Mouse (Mus musculus) forebrain, embryonic 11.5 days (tissue): ENCODE measurements at regions not wholly inside any gene's neighbourhood (a gene's known extent, or its start where the extent isn't known, plus 50 kb on each side); places are given as distances from the start of the nearest gene placed in this dataset.

ENCODE experiments used
- ATAC-seq: fragments of 200-750 bp; cut with Nextera tagmentation; replicated peaks from 2 replicates; pipeline ENCODE4 v1.8.0; 2017; ENCODE audit warnings: moderate TSS enrichment; ENCODE audit not compliant: low FRiP score
- DNase-seq: peaks from one replicate; pipeline ENCODE4 v3.0.0-alpha.2; 2017; ENCODE audit warnings: low spot score
- H3K27ac ChIP-seq: fragments of 300-500 bp; sonication (generic); 2 replicates; pipeline ENCODE4 v1.5.1; 2014; ENCODE audit warnings: low read depth, low read length
- H3K27me3 ChIP-seq: fragments of 300-500 bp; sonication (generic); 2 replicates; pipeline ENCODE4 v1.6.1; 2014; ENCODE audit warnings: mild to moderate bottlenecking, low read length, mixed read lengths; ENCODE audit not compliant: control insufficient read depth, insufficient read depth
- H3K36me3 ChIP-seq: fragments of 300-500 bp; sonication (generic); 2 replicates; pipeline ENCODE4 v1.6.1; 2014; ENCODE audit warnings: mild to moderate bottlenecking, low read length, moderate library complexity, mixed read lengths; ENCODE audit not compliant: control insufficient read depth, insufficient read depth
- H3K4me1 ChIP-seq: fragments of 300-500 bp; sonication (generic); replicated peaks from 2 replicates; pipeline ENCODE4 v1.6.1; 2014; ENCODE audit warnings: low read length, mixed read lengths; ENCODE audit not compliant: control insufficient read depth, insufficient read depth
- H3K4me2 ChIP-seq: fragments of 300-500 bp; sonication (generic); 2 replicates; pipeline ENCODE4 v1.6.1; 2014; ENCODE audit warnings: low read depth, mild to moderate bottlenecking, low read length, moderate library complexity, mixed read lengths; ENCODE audit not compliant: severe bottlenecking
- H3K4me3 ChIP-seq: fragments of 300-500 bp; sonication (generic); 2 replicates; pipeline ENCODE4 v1.5.1; 2014; ENCODE audit warnings: low read depth, low read length
- H3K9ac ChIP-seq: fragments of 300-500 bp; sonication (generic); 2 replicates; pipeline ENCODE4 v1.6.1; 2014; ENCODE audit warnings: low read length
- H3K9me3 ChIP-seq: fragments of 300-500 bp; sonication (generic); 2 replicates; pipeline ENCODE4 v1.6.1; 2016; ENCODE audit warnings: low read length, mixed read lengths; ENCODE audit not compliant: control insufficient read depth
- whole genome bisulfite sequencing: fragments of 180-500 bp; shearing (Covaris S2); extraction: QIAGEN DNeasy Blood & Tissue Kit; methylation state at CpG from one replicate; pipeline ENCODE4 v1.1.7; 2014; 5-methylcytosine and 5-hydroxymethylcytosine counted together

DNA sequence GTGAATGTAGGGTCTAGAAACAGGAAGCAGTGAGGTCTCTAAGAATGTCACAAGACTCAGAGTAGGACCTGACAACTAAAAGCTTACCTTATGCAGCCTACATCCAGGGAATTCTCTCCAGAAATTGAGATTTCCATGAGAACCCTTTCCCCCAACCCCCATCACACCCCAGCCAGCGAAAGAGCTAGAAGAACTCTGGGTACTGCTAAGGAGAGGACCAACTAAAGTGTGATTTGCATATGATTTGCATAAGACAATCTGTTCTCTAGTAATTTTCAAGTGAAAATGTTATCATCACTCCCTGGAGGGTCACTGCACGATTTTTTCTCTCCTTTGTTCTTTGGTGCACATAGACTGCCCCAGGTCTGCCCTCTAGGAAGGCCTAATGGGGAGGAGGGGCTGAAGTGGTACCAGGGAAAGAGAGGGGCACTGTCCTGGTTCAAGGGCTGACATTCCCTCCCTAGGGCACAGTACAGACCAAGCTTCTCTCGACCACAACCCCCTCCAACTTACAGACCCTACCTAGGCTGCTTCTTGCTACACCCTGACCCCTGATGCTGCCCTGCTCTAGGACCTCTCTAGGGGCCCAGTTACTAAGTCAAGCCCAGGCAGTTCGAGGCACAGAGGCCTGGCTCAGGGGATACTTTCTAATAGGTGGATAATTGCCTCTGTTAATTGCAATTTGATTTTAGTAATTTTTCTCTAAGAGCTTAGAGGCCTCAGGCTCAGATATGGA is 77.4 kb upstream of the Pja1 start:
- Histone ChIP-seq H3K4me1 (peaks cover 5% of the 10 kb centered on the region; the same call in 1 of the 2 replicates), H3K4me2 (no peak overlapping the region), H3K9me3 (no peaks in the 10 kb centered on the region), H3K9ac (no peak overlapping the region), H3K27ac (no peak overlapping the region), H3K36me3 (no peaks in the 10 kb centered on the region), H3K4me3 (no peak overlapping the region), H3K27me3 (peaks cover 25% of the 10 kb centered on the region)
- 56% methylated on average over 4 of the region's 4 CpGs for WGBS
- DNase-seq: no peak
- no peak for ATAC-seq

DNA sequence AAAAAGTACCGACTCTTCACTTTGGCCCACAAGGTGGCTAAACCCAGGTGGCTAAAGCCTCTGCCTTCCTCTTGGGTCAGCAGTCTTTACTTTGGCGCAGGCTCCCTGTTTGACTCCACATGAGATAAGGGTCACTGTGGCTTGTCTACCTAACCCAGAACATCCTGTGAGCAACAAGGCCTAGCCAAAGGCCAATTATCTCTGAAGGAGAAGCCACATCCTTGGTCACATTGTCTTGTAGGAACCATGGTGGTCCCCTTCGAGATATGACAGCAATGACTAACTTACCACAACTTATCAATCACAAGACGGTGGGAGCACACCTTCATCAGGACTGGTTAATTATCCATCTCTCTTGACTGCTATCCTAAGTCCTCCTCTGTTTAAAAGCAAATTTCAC is 73.3 kb upstream of the Pja1 start:
- DNase-seq (no peak), ATAC-seq (no peak)
- Histone ChIP-seq H3K4me2 (no peak overlapping the region), H3K4me1 (0 out of 2 replicates have a peak, but pooled peaks cover 2% of the 10 kb centered on the region), H3K9me3 (no peaks in the 10 kb centered on the region), H3K27me3 (peaks cover 9% of the 10 kb centered on the region), H3K36me3 (no peaks in the 10 kb centered on the region), H3K4me3 (no peak overlapping the region), H3K9ac (no peak overlapping the region), H3K27ac (no peak overlapping the region)
- WGBS: 89% methylated on average over 4 of the region's 4 CpGs

DNA sequence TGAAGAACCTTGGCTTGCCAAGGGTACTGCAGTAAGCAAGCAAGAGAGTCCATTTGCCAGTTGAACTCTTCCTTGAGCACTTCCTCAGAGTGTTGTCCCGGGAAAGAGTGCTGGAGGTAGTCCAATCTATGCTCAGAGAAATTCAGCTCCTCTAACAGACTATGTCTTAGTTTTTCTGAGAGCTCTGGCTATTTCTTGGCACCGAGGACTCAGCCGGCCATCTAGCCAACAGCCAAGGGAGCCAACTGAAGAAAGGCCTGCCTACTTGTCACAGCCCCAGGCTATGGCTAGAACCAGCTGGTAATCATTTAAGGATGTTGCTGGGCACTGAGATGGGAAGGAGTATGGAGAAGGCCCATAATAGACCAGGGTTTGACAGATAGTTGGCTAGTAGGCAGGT is 70.8 kb upstream of the Pja1 start:
- Histone ChIP-seq H3K9ac (no peak overlapping the region), H3K27ac (no peak overlapping the region), H3K27me3 (peaks cover 5% of the 10 kb centered on the region), H3K4me2 (no peak overlapping the region), H3K4me1 (0 out of 2 replicates have a peak, but pooled peaks cover 2% of the 10 kb centered on the region), H3K9me3 (no peaks in the 10 kb centered on the region), H3K4me3 (no peak overlapping the region), H3K36me3 (no peaks in the 10 kb centered on the region)
- ATAC-seq: no peak
- no peak for DNase-seq
- 92% methylated on average over 3 of the region's 3 CpGs for WGBS

DNA sequence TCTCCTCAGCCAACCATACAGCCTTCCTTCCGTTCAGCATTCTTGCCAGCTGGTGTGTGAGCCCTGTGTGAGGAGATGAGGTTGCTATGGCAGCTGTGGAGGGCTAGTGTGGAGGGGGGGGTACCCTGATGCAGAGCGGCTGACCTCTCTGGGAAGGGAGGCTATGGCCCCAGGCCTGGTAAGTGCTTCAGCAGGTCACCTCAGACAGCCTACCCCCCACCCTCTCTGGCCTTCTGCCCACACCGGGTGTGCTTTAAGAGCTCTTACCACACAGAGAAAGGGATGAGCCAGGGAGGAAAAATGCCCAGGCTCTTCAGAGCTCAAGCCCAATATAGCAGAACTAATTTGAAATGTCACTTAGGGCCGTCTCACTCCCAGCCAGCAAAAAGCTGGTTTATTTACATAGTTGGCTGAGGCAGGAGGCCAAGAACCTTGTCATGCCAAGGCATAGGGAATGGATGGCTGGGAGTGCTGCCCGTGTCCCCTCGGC is 69.1 kb upstream of the Pja1 start:
- no peak overlapping the region for H3K4me2 ChIP-seq
- no peak overlapping the region for H3K27ac ChIP-seq
- peaks cover 12% of the 10 kb centered on the region for H3K27me3 ChIP-seq
- ATAC-seq: peak; percentile 24; the same call in 1 of the 2 replicates
- H3K4me3 ChIP-seq: no peak overlapping the region
- no peaks in the 10 kb centered on the region for H3K36me3 ChIP-seq
- H3K9me3 ChIP-seq: no peaks in the 10 kb centered on the region
- H3K9ac ChIP-seq: no peak overlapping the region
- 57% methylated on average over 6 of the region's 6 CpGs for WGBS
- DNase-seq: no peak
- H3K4me1 ChIP-seq: 0 out of 2 replicates have a peak, but pooled peaks cover 2% of the 10 kb centered on the region

DNA sequence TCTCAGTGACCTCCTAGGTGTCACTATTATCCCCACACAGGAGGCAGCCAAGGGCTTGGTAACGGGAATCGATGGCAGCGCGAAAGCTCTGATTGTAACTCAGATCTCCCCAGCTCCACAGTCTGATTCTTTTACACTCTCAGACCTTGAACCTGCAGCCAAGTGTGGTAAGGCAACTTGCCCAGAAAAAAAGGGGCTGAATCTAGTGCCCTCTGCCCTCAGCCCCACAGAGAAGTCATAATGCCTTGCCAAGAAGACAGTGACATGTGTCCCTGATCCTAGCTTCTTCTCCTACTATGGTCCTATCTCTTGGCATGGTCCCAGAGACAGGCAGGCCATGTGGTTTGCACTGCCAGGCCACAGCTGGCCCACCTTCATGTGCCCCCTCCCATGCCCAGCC is 68.6 kb upstream of the Pja1 start:
- Histone ChIP-seq H3K9ac (no peak overlapping the region), H3K4me2 (no peak overlapping the region), H3K27me3 (peaks cover 14% of the 10 kb centered on the region), H3K4me1 (0 out of 2 replicates have a peak, but pooled peaks cover 2% of the 10 kb centered on the region), H3K9me3 (no peaks in the 10 kb centered on the region), H3K36me3 (no peaks in the 10 kb centered on the region), H3K4me3 (no peak overlapping the region), H3K27ac (no peak overlapping the region)
- no peak for ATAC-seq
- WGBS: 90% methylated on average over 4 of the region's 4 CpGs
- no peak for DNase-seq

DNA sequence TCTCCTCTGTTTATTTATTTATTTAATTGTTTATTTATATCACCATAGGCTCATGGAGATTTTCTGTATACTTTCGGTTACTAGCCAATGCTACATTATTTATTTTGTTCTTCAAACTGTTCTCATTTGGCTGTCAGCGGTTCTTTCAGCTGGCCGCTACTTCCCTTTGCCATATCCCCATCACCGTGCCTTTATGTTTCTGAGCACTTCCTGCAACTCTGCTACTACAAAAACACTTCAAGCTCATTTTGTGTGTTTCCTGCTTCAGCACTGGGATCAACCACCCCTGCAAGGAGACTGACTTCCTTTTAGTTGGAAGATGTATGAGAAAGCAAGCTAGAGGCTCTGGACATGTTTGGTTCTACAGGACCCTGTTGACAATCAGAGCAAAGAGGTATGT is 66.7 kb upstream of the Pja1 start:
- no peaks in the 10 kb centered on the region for H3K9me3 ChIP-seq
- H3K4me1 ChIP-seq: 0 out of 2 replicates have a peak, but pooled peaks cover 2% of the 10 kb centered on the region
- H3K9ac ChIP-seq: no peak overlapping the region
- WGBS: 86% methylated on average over 4 of the region's 4 CpGs
- no peaks in the 10 kb centered on the region for H3K36me3 ChIP-seq
- H3K27me3 ChIP-seq: peaks cover 22% of the 10 kb centered on the region
- no peak overlapping the region for H3K4me2 ChIP-seq
- H3K4me3 ChIP-seq: no peak overlapping the region
- DNase-seq (no peak), ATAC-seq (no peak)
- H3K27ac ChIP-seq: no peak overlapping the region

DNA sequence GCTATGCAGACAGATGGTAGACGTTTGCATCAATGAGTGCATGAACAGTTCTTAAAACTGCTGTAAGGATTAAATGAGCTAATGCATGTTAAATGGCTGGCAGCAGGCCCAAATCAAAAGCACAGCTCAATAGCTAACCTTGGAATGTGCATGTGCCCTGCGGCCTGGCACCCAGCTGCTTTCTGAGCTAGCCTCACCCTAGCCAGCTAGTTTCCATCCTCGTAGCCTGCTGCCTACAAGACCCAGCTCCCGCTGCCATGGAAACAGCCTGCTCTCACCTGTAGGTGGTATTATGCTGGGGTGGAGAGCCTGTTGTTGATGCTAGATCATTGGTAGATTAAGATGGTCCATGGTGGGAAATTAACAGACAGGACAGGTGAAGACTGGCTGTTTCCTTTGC is 63.8 kb upstream of the Pja1 start:
- no peaks in the 10 kb centered on the region for H3K36me3 ChIP-seq
- no peak for DNase-seq

DNA sequence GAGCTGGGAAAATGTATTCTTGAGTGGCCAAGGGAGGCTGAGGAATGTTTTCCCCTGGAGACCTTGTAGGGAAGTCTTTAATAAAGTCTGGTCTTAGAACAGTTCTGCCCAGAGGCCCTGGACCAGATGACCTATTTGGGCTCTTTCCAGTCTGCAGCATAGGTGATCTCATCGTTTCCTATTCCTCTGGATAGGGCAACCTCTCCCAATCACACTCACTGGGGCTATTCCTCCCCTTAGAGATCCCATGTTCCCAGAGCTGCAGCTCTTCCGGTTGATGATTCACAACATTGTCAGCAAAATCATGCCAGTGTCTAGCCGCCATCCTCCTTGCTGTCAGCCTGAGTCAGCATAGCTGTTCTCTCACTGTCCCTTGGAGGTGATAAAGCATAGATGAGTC is 60.1 kb upstream of the Pja1 start:
- H3K9me3 ChIP-seq: no peaks in the 10 kb centered on the region
- ATAC-seq (no peak), DNase-seq (no peak)
- H3K9ac ChIP-seq: no peak overlapping the region
- WGBS: 82% methylated on average over 3 of the region's 3 CpGs
- H3K4me3 ChIP-seq: no peak overlapping the region
- H3K4me2 ChIP-seq: no peak overlapping the region
- H3K27me3 ChIP-seq: peaks cover 29% of the 10 kb centered on the region; the same call in 1 of the 2 replicates
- H3K4me1 ChIP-seq: no peaks in the 10 kb centered on the region
- no peaks in the 10 kb centered on the region for H3K36me3 ChIP-seq
- H3K27ac ChIP-seq: no peak overlapping the region

More for the DNA sequence above, 63.8 kb upstream of the Pja1 start:
- H3K4me3 ChIP-seq: no peak overlapping the region
- H3K4me2 ChIP-seq: no peak overlapping the region
- no peaks in the 10 kb centered on the region for H3K4me1 ChIP-seq
- H3K9me3 ChIP-seq: no peaks in the 10 kb centered on the region
- peaks cover 28% of the 10 kb centered on the region for H3K27me3 ChIP-seq
- ATAC-seq: no peak
- no peak overlapping the region for H3K9ac ChIP-seq
- WGBS: 68% methylated on average over 4 of the region's 4 CpGs
- H3K27ac ChIP-seq: no peak overlapping the region

DNA sequence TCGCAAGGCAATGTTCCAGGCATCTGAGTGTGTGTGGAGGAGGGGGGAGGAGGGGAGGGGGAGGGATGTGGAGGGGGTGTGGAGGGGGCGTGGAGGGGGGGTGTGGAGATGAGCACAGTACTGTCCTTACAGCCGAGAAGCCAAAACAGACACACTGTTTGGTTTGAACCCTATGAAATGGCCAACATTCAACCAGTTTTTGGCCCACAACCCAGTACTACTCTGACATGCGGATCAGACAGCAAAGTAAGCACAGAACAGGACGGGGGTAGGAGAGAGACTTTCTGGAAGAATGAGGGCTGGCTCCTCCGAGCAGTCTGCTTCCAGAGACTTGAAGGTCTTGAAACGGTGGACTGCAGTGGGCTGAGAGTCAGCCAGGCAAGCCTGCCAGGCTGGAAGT is 59.4 kb upstream of the Pja1 start:
- no peak for ATAC-seq
- Histone ChIP-seq H3K9ac (no peak overlapping the region), H3K36me3 (no peaks in the 10 kb centered on the region), H3K4me1 (no peaks in the 10 kb centered on the region), H3K9me3 (no peaks in the 10 kb centered on the region), H3K4me3 (no peak overlapping the region), H3K27ac (no peak overlapping the region), H3K4me2 (no peak overlapping the region), H3K27me3 (peaks cover 26% of the 10 kb centered on the region; the same call in 1 of the 2 replicates)
- no peak for DNase-seq
- WGBS: 86% methylated on average over 7 of the region's 7 CpGs
